Mouse (Mus musculus): ENCODE results near the gene Atxn7l2.

DNA sequence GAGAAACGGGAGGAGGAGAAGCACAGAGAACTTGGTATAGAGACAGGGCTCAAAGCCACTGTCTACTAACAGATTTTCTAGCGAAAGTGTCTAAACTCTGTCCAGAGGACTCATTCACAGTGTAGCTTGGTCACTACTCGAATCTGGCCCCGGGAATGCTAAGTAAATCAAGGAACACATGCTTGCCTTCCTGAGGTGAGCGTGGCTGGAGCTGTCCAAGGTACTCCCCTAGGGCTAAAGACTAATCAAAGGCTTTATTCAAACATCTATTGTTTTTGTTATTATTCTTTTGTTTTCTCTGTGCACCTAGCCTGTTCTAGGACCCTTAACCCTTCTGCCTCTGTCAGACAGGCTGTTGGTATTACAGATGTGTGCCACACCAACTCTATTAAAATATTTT is 4.0 kb upstream of the Atxn7l2 start:
- TF ChIP-seq CTCF (IDR thresholded peaks at IDR 0.05; ENCODE audit: low read depth, low read length) (no peak), POLR2A (IDR thresholded peaks at IDR 0.05; ENCODE audit: extremely low read depth, insufficient read depth, low read length) (no peak)
